Mouse (Mus musculus) MN1 (cell line): Measurements from ENCODE around the gene Irak2.
"Not testable (repeated sequence)": the region's sequence is repeated elsewhere in the genome, so short reads cannot be mapped to it uniquely, and the experiment has no call there.

Experiments used
- DNase-seq: peaks from one replicate; pipeline ENCODE4 v3.0.0-alpha.2; 2016; ENCODE audit warnings: low spot score

Gene Irak2

DNA sequence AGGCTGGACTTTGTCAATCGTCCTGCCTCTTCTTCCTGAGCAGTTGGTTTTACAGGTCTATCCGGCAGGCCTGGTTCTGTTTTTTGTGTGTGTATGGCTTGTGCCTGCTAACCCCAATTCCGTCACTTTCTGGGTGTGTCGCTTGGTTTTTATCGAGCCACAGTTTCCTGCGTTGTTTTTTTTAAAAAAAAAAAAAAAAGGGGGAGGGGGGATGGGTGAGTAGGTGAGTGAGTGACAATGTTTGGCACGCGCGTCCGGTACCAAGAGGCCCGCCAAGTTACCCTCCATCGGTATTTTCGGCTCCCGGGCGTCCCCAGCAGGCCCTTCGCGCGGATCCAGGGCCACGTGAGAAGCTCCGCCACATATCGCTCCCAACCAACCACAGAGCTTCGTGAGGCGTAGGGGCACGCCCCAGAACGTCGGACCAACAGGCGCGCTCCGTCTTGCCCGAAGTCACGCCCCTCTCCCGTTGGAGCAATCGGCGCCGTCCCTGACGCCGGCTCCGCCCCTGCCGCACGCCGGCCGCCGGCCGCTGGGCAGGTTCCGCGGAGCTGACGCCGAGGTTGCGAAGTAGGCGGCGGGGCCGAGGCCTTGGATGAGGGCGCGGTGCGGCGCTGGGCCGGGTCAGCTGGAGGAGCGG lies 58.4 kb downstream of the Irak2 start, which contains the start of gene Tatdn2:
Gene Tatdn2 (plus strand): TSS at position 469 of the 640 bp plus-strand sequence.
- DNase-seq, result peak; percentile 97

DNA sequence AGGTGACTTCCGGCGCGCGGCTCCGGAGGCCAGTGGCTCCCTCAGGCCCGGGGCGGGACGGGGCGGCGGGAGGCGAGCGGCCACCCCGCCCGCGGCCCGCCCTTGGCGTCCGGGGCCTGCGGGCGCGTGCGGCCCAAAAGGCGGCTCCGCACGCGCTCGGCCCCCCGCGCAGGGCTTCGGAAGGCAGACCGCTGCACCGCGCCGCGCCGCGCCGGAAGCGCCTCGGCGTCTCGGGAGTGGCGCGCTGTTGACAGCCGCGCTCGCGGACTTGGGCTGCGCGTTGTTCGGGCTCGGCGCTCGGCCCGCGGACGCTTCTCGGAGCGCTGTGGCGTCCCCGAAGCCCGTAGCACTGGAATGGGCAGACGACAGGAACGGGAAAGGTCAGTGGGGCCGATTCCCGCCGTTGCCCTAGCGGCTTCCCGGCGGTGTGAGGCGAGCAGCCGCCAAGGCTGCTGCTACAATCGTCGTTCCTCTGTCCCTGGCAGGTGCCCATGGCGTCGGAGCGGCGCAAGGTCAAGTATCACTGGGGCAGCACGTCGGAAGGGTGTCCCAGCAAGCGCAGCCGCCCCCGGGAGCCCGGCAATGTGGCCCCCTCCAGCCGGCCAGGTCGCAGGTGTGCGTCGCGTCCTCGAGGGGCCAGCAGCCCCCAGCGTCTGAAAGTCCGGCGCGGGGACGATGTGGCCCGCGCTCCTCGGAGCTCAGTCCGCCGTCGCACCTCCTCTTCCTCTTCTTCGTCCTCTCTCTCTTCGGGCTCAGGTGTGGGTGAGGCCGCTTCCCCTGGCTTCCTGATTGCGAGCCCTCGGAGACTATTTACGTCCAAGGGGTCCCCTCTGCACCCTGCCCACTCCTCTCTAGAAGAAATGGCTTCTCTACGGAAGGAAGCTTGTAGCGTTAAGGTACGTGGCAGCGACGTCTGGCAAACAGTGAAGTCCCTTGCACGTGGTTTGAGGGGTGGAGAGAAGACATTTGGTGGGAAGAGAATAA lies 59.2 kb downstream of the Irak2 start:
- peak; percentile 33 for DNase-seq

- no peak for DNase-seq
These were observed 74.5 kb downstream of the Irak2 start for GRCm38 (mm10) chr6:113712718-113713117.

DNA sequence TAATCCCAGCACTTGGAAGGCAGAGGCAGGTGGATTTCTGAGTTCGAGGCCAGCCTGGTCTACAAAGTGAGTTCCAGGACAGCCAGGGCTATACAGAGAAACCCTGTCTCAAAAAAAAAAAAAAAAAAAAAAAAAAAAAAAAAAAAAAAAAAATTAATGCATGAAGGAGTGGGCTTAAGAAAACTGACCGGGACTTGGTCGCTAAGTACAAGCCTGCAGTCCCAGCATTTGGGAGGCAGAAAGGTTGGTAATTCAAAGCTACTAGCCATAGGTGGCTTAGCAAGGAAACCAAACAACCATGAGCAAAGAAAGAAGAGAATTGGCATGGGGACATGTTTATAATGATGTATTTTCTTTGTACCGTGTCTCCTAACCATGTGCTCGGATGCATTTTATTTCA lies 75.1 kb downstream of the Irak2 start:
- DNase-seq, result not testable (repeated sequence)

- DNase-seq, result no peak
These were observed 76.0 kb downstream of the Irak2 start for GRCm38 (mm10) chr6:113714276-113714675.

- no peak for DNase-seq
These were observed 76.5 kb downstream of the Irak2 start for GRCm38 (mm10) chr6:113714797-113715196.

- DNase-seq, result no peak
These were observed 79.3 kb downstream of the Irak2 start for GRCm38 (mm10) chr6:113717541-113717940.

DNA sequence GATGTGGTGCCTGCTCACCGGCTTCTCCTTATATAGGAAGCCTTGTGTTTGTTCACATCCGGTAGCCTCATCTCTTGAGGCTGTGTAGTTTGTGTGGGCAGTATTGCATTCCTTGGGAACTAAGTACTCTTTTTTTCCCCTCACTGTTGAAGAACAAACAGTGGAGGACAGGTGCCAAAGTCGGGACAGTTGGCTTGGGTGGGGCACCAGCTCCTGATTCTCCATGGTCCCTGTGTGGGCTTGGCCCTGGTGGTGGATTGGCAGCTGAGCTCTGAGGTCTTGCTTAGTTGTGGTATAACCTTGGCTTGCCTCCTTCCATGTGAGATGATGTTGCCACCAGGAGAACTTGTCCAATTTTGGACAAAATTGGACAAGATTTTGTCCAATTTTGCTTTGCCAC lies 81.6 kb downstream of the Irak2 start, which contains the start of gene Ghrl:
Gene Ghrl (minus strand): TSS at position 3 of the 400 bp plus-strand sequence.
- DNase-seq, result no peak

DNA sequence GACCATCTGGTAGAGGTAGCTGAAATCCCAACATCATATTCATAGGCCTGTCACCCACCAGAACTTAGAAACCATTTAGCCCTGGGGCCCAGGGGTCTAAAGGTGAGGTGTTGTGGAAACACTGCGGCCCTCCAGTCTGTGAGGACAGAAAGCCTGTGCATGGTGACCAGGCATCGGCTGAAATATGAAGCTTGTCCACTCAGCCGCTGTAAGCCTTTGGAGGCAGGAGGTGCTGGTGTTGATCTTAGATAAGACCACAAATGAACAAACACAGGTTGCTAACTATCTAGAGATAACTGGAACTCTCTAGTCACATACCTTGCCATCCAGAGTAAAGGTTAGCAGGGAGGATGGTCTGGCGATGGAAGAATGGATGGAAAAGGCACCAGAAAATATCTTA lies 82.8 kb downstream of the Irak2 start:
- DNase-seq, result no peak

DNA sequence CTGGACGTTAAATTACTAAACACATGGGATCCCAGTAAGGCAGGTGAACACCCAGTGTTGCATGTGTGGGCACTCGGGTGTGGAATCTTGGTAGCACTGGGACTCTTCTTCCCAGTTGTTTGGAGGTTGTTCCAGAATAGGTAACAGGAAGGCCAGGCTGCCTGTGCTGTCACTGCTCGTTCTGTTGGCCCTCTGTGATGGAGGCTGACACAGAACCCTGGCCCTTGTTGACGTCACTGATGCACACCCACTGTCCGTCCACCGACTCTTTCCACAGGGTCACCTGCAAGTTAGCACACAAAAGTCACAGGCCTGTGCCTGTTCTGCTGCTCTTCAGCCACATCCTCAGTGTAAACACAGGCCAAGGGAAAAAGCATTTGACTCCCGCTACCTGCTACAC lies 89.9 kb downstream of the Irak2 start:
- DNase-seq, result no peak

DNA sequence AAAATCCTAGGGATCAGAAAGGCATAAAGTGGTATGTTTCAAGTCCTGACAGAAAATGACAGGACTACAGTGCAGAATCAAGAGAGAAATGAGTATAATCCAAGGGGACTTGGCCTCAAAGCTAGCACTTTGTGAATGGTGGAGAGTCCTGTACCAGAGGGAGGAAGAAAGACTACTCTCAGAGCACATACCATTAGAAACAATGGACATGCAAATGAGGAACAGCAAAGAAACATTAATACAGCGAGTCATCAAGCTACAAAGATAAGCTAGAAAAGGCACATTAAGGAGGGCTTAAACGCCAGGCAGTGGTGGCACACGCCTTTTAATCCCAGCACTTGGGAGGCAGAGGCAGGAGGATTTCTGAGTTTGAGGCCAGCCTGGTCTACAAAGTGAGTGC lies 93.0 kb downstream of the Irak2 start:
- DNase-seq, result no peak

GRCm38 (mm10) chr6:113737318-113738046 lies 99.2 kb downstream of the Irak2 start:
- no peak for DNase-seq

DNA sequence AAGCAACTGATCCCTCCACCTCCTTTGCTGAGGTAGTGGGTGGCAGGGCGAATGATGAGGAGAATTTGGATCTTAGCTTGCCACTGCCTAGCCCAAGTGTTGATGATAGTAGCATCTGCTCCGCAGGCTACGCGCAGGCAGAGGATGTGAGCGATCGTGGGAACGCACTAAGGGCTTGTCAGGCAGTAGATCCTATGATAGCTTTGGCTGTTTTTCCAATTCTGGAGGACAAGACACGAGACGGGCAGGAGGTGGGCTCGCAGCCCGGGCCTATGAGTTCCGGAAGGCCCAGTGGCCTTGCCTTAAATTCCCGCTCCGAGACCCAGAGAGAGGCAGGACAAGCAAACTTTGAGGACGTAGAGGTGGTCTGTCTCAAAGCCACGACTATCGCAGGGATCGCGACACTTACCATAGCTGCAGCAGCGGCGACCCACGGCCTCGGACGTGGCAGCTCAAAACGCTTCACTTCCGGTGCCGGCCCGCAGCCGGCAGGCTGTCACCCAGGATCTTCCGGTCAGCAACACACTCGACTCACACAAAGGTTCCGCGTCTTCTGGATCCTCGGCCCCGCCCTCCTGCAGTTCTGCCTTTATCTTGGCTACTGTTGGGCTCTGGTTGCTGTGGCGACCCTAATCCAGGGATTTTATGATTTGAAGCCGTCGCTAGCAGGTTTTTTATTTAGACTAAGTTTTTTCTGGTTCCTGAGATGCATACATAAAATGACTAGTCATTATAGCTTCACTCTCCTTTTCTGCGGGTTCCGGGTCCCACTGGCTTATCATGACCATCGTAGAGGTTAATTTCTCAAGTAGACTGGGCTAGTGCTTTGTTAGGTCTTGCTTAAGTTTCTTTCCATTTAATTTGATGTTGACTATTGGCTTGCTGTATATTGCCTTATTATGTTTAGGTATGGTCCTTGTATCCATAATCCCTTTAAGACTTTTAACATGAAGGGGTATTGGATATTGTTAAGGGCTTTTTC lies 102.3 kb downstream of the Irak2 start, which contains the start of gene Sec13:
Gene Sec13 (minus strand): TSS at position 508 of the 982 bp plus-strand sequence.
- peak; percentile 93 for DNase-seq

GRCm38 (mm10) chr6:113741425-113741824 lies 103.2 kb downstream of the Irak2 start:
- DNase-seq, result no peak

- no peak for DNase-seq
These were observed 104.1 kb downstream of the Irak2 start for GRCm38 (mm10) chr6:113742321-113742720.

DNA sequence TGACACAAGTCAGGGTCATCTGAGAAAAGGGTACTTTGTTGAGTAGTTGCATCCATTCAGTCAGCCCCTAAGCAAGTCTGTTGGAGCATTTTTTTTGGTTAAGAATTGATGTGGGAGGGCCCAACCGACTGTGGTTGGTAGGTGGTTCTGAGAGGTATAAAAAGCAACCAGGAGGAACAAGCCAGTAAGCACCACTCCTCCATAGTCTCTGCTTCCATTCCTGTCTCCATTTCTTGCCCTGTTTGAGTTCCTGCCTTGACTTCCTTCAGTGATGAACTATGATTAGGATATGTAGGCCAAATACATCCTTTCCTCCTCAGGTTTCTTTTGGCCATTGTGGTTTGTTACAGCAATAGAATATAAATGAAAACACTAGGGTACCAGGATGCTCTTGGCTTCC lies 104.8 kb downstream of the Irak2 start:
- no peak for DNase-seq
